Mouse (Mus musculus) CH12.LX (cell line): ENCODE results near the gene Rtn4rl1. TPM values are rescaled to one million over a fixed set of nuclear protein-coding genes. Genes with fewer than 3 reads are reported as not detected.

Source experiments
- DNase-seq: peaks from one replicate; pipeline ENCODE4 v3.0.0-alpha.2; 2013; ENCODE audit errors: extremely low read depth
- H3K27ac ChIP-seq: 2 replicates; pipeline ENCODE4 v1.5.1; 2012; ENCODE audit warnings: low read depth, mild to moderate bottlenecking, control low read depth, moderate library complexity; ENCODE audit not compliant: insufficient read depth
- H3K27me3 ChIP-seq: replicated peaks from 2 replicates; pipeline ENCODE3; 2012; ENCODE audit warnings: inconsistent platforms
- H3K36me3 ChIP-seq, 2 experiments: replicated peaks in 1 of 2; 2 replicates each; pipeline versions ENCODE3 to v1.6.1; 2012; ENCODE audit warnings: inconsistent platforms in 1 of 2, low read length in 1 of 2, mild to moderate bottlenecking in 1 of 2, mixed read lengths in 1 of 2, moderate library complexity in 1 of 2; ENCODE audit not compliant: control insufficient read depth in 1 of 2, insufficient read depth in 1 of 2
- H3K4me1 ChIP-seq, 2 experiments: 2 replicates each; pipeline ENCODE4 v1.6.1; 2012; ENCODE audit warnings: inconsistent platforms in 1 of 2, moderate library complexity in 1 of 2; ENCODE audit not compliant: insufficient read depth in 2 of 2, control insufficient read depth in 1 of 2
- H3K4me2 ChIP-seq: 2 replicates; pipeline ENCODE4 v1.6.1; 2012; ENCODE audit warnings: low read depth, mild to moderate bottlenecking, control low read depth; ENCODE audit not compliant: poor library complexity, insufficient read depth, severe bottlenecking
- H3K4me3 ChIP-seq, 3 experiments: fragments of 150-350 bp in 1 of 3; sonication (generic) in 1 of 3; replicated peaks in 1 of 3; 2 replicates each; pipeline versions ENCODE3 to v1.5.1; 2011 to 2012; ENCODE audit warnings: low read depth in 2 of 3, low read length in 2 of 3, mild to moderate bottlenecking in 2 of 3, moderate library complexity in 2 of 3, control low read depth in 1 of 3, improper control_type of control experiment in 1 of 3, inconsistent platforms in 1 of 3, mixed read lengths in 1 of 3; ENCODE audit not compliant: poor library complexity in 1 of 3
- H3K79me2 ChIP-seq: replicated peaks from 2 replicates; pipeline ENCODE4 v1.6.1; 2012; ENCODE audit warnings: mild to moderate bottlenecking, moderate library complexity; ENCODE audit not compliant: control insufficient read depth, poor library complexity, insufficient read depth, severe bottlenecking; ENCODE audit errors: extremely low read depth
- H3K9ac ChIP-seq: 2 replicates; pipeline ENCODE4 v1.6.1; 2012; ENCODE audit warnings: low read depth, mild to moderate bottlenecking, control low read depth, moderate library complexity; ENCODE audit not compliant: insufficient read depth
- H3K9me3 ChIP-seq: replicated peaks from 2 replicates; pipeline ENCODE3; 2012; ENCODE audit warnings: low read length, inconsistent platforms, mixed read lengths
- BHLHE40 ChIP-seq: IDR thresholded peaks from 2 replicates; pipeline ENCODE4 v1.6.1; 2011; ENCODE audit warnings: mild to moderate bottlenecking, low read depth, low read length, improper control_type of control experiment
- CHD1 ChIP-seq: IDR thresholded peaks from 2 replicates; pipeline ENCODE4 v1.6.1; 2012; ENCODE audit warnings: low read depth, low read length, improper control_type of control experiment, inconsistent platforms
- CHD2 ChIP-seq: IDR thresholded peaks from 2 replicates; pipeline ENCODE4 v1.6.1; 2011; ENCODE audit warnings: low read length, improper control_type of control experiment
- CTCF ChIP-seq, 2 experiments: IDR thresholded peaks in 1 of 2; conservative IDR thresholded peaks in 1 of 2; 2 replicates each; pipeline ENCODE4 v1.5.1; 2011 to 2012; ENCODE audit warnings: low read depth in 2 of 2, low read length in 2 of 2, improper control_type of control experiment in 1 of 2, inconsistent platforms in 1 of 2, mild to moderate bottlenecking in 1 of 2, moderate library complexity in 1 of 2
- E2F4 ChIP-seq: IDR thresholded peaks from 2 replicates; pipeline ENCODE4 v1.6.1; 2011; ENCODE audit warnings: low read depth, low read length, improper control_type of control experiment; ENCODE audit not compliant: insufficient replicate concordance
- ELF1 ChIP-seq: IDR thresholded peaks from 2 replicates; pipeline ENCODE4 v1.6.1; 2014; ENCODE audit warnings: low read depth, mild to moderate bottlenecking, inconsistent platforms, low read length, improper control_type of control experiment
- EP300 ChIP-seq: IDR thresholded peaks from 2 replicates; pipeline ENCODE4 v1.6.1; 2011; ENCODE audit warnings: low read length, improper control_type of control experiment
- ETS1 ChIP-seq: conservative IDR thresholded peaks from 2 replicates; pipeline ENCODE4 v1.6.1; 2012; ENCODE audit warnings: low read depth, mild to moderate bottlenecking, inconsistent platforms, low read length, improper control_type of control experiment, moderate library complexity
- GABPA ChIP-seq: IDR thresholded peaks from 2 replicates; pipeline ENCODE4 v1.6.1; 2012; ENCODE audit warnings: low read depth, low read length, improper control_type of control experiment, inconsistent platforms; ENCODE audit not compliant: insufficient replicate concordance
- IRF4 ChIP-seq: IDR thresholded peaks from 2 replicates; pipeline ENCODE4 v1.6.1; 2014; ENCODE audit warnings: low read depth, mild to moderate bottlenecking, inconsistent platforms, low read length, improper control_type of control experiment
- JUN ChIP-seq: IDR thresholded peaks from 2 replicates; pipeline ENCODE4 v1.6.1; 2011; ENCODE audit warnings: low read depth, mild to moderate bottlenecking, low read length, improper control_type of control experiment, moderate library complexity; ENCODE audit not compliant: insufficient read depth
- JUND ChIP-seq: conservative IDR thresholded peaks from 2 replicates; pipeline ENCODE4 v1.6.1; 2011; ENCODE audit warnings: low read depth, low read length, improper control_type of control experiment
- KAT2A ChIP-seq: IDR thresholded peaks from 2 replicates; pipeline ENCODE4 v1.6.1; 2012; ENCODE audit warnings: low read length, improper control_type of control experiment, inconsistent platforms; ENCODE audit not compliant: insufficient replicate concordance
- MAX ChIP-seq: IDR thresholded peaks from 2 replicates; pipeline ENCODE4 v1.6.1; 2011; ENCODE audit warnings: low read length, improper control_type of control experiment
- MAZ ChIP-seq: IDR thresholded peaks from 2 replicates; pipeline ENCODE4 v1.6.1; 2012; ENCODE audit warnings: low read depth, mild to moderate bottlenecking, inconsistent platforms, low read length, improper control_type of control experiment, moderate library complexity
- MEF2A ChIP-seq: IDR thresholded peaks from 2 replicates; pipeline ENCODE4 v1.6.1; 2014; ENCODE audit warnings: low read depth, mild to moderate bottlenecking, inconsistent platforms, low read length, improper control_type of control experiment, borderline replicate concordance
- MXI1 ChIP-seq: IDR thresholded peaks from 2 replicates; pipeline ENCODE4 v1.6.1; 2011; ENCODE audit warnings: mild to moderate bottlenecking, low read depth, low read length, improper control_type of control experiment
- MYC ChIP-seq: IDR thresholded peaks from 2 replicates; pipeline ENCODE4 v1.6.1; 2011; ENCODE audit warnings: low read depth, mild to moderate bottlenecking, improper control_type of control experiment, low read length
- NELFE ChIP-seq: IDR thresholded peaks from 2 replicates; pipeline ENCODE4 v1.6.1; 2011; ENCODE audit warnings: low read depth, low read length, improper control_type of control experiment
- NRF1 ChIP-seq: IDR thresholded peaks from 2 replicates; pipeline ENCODE4 v1.6.1; 2014; ENCODE audit warnings: low read depth, mild to moderate bottlenecking, inconsistent platforms, low read length, improper control_type of control experiment, moderate library complexity
- PAX5 ChIP-seq: IDR thresholded peaks from 2 replicates; pipeline ENCODE4 v1.6.1; 2012; ENCODE audit warnings: low read length, inconsistent platforms, mixed read lengths
- POLR2AphosphoS2 ChIP-seq: IDR thresholded peaks from 2 replicates; pipeline ENCODE4 v1.6.1; 2011; ENCODE audit warnings: low read depth, low read length, improper control_type of control experiment
- RAD21 ChIP-seq: IDR thresholded peaks from 2 replicates; pipeline ENCODE4 v1.6.1; 2011; ENCODE audit warnings: low read depth, mild to moderate bottlenecking, low read length, improper control_type of control experiment, moderate library complexity
- RCOR1 ChIP-seq: conservative IDR thresholded peaks from 2 replicates; pipeline ENCODE4 v1.6.1; 2012; ENCODE audit warnings: low read depth, mild to moderate bottlenecking, inconsistent platforms, low read length, improper control_type of control experiment
- SIN3A ChIP-seq: IDR thresholded peaks from 2 replicates; pipeline ENCODE4 v1.6.1; 2012; ENCODE audit warnings: low read length, improper control_type of control experiment, inconsistent platforms
- SMC3 ChIP-seq: IDR thresholded peaks from 2 replicates; pipeline ENCODE4 v1.6.1; 2011; ENCODE audit warnings: low read depth, low read length, improper control_type of control experiment
- TBP ChIP-seq: conservative IDR thresholded peaks from 2 replicates; pipeline ENCODE4 v1.6.1; 2011; ENCODE audit warnings: low read depth, low read length, improper control_type of control experiment
- TCF12 ChIP-seq: IDR thresholded peaks from 2 replicates; pipeline ENCODE4 v1.6.1; 2014; ENCODE audit warnings: low read depth, mild to moderate bottlenecking, inconsistent platforms, low read length, improper control_type of control experiment
- UBTF ChIP-seq: IDR thresholded peaks from 2 replicates; pipeline ENCODE4 v1.6.1; 2012; ENCODE audit warnings: low read depth, mild to moderate bottlenecking, inconsistent platforms, low read length, improper control_type of control experiment, moderate library complexity
- USF1 ChIP-seq: IDR thresholded peaks from 2 replicates; pipeline ENCODE4 v1.6.1; 2014; ENCODE audit warnings: low read depth, mild to moderate bottlenecking, inconsistent platforms, low read length, improper control_type of control experiment
- ZKSCAN1 ChIP-seq: IDR thresholded peaks from 2 replicates; pipeline ENCODE4 v1.6.1; 2012; ENCODE audit warnings: low read depth, inconsistent platforms, low read length, improper control_type of control experiment, borderline replicate concordance
- ZMIZ1 ChIP-seq: IDR thresholded peaks from 2 replicates; pipeline ENCODE4 v1.6.1; 2012; ENCODE audit warnings: low read depth, mild to moderate bottlenecking, inconsistent platforms, low read length, improper control_type of control experiment
- ZNF384 ChIP-seq: IDR thresholded peaks from 2 replicates; pipeline ENCODE4 v1.6.1; 2012; ENCODE audit warnings: low read depth, low read length, improper control_type of control experiment, inconsistent platforms
- dilution Hi-C: fragments of 300-500 bp; cut with MboI; formaldehyde crosslinking; loops from 2 replicates; pipeline ENCODE4 v1.14.3; 2020; ENCODE audit warnings: low sequenced_read_pairs; ENCODE audit not compliant: extremely low pct_unique_long_range_greater_than_20kb, extremely low pct_ligation_motif_present
- in situ Hi-C: fragments of 300-500 bp; cut with MboI; formaldehyde crosslinking; loops from 3 replicates; pipeline ENCODE4 v1.14.3; 2019; ENCODE audit warnings: low sequenced_read_pairs, low pct_ligation_motif_present, low pct_unique_long_range_greater_than_20kb, mixed read lengths
- polyA plus RNA-seq: library from polyadenylated mRNA; unstranded; fragments of >175 nt; gene quantifications from 2 replicates; pipeline ENCODE4 v1.2.1, GENCODE M21; 2012; ENCODE audit warnings: low read depth; ENCODE audit not compliant: insufficient read length
- total RNA-seq, 2 experiments: library from RNA; depleted of rRNA; stranded (reverse); fragments of 300-350 nt in 1 of 2; fragments of >200 nt in 1 of 2; gene quantifications; 2 replicates each; pipeline ENCODE4 v1.2.3; 2012 to 2014

Gene Rtn4rl1
- total and polyA plus RNA-seq, 3 experiments, result 0.04 to 0.09 TPM; not detected in 1

DNA sequence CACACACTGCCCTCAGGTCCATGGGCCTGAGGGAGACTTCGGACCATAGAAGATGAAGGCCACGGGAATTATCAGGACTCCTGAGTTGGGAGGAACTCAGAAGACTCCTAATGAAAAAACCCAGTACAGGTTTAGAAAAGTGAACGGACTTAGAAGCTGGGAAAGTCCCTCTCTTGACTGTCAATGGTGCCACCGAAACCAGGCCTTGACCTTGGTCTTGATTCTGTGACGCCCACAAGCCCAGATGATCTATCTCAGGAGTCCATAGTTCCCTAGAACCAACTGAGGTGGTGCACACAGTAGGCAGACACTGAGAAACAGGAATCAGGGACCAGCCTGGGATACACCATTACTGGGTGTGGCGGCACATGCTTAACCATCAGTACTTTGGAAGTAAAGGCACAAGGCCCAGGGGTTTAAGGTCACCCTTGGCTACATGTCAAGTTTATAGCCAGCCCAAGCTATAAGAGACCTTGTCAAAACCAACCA is 36.7 kb downstream of the Rtn4rl1 start:
- Histone ChIP-seq H3K9me3 (no peaks in the 10 kb centered on the region), H3K79me2 (no peaks in the 10 kb centered on the region), H3K36me3 (no peaks in the 10 kb centered on the region), H3K4me1 (peaks cover 7 to 36% of the 10 kb centered on the region in 2 experiments), H3K9ac (no peak overlapping the region), H3K4me3 (no peak overlapping the region), H3K4me2 (no peak overlapping the region), H3K27ac (no peak overlapping the region)
- dilution Hi-C loops, result no loop called here
- in situ Hi-C loops, result no loop called here
- TF ChIP-seq USF1 (no peak), ELF1 (no peak), GABPA (no peak), E2F4 (no peak), UBTF (no peak), ZKSCAN1 (peak; percentile 91), TBP (no peak), RCOR1 (no peak), TCF12 (peak; percentile 53; the same call in 1 of the 2 replicates), MAZ (no peak), CTCF (conservative IDR thresholded peaks at IDR 0.05 in 1 of 2, IDR thresholded peaks at IDR 0.05 in 1 of 2; ENCODE audit: low read depth in 2 of 2, low read length in 2 of 2) (no peak), MYC (no peak), BHLHE40 (peak; percentile 4; the same call in 1 of the 2 replicates), ETS1 (0 out of 2 replicates have a peak, but pooled peaks have one; percentile 20), EP300 (peak; percentile 66; the same call in 1 of the 2 replicates), RAD21 (no peak), MXI1 (no peak), JUND (no peak), SIN3A (no peak; the same call in 1 of the 2 replicates), ZNF384 (no peak), MEF2A (no peak), PAX5 (no peak), POLR2AphosphoS2 (no peak), SMC3 (no peak; the same call in 1 of the 2 replicates), CHD2 (no peak), JUN (peak; percentile 11; the same call in 1 of the 2 replicates), MAX (no peak), CHD1 (no peak), KAT2A (no peak), NRF1 (no peak), IRF4 (peak; percentile 70), NELFE (no peak), ZMIZ1 (no peak)
- TF ChIP-seq, all 38 proteins: peak for 7
- peak; percentile 25 for DNase-seq
- H3K27me3 ChIP-seq, result peaks cover 12% of the 10 kb centered on the region
